Mouse (Mus musculus) forebrain, embryonic 14.5 days (tissue): ENCODE results near the gene Thoc5. TPM values are rescaled to one million over a fixed set of nuclear protein-coding genes. Genes with fewer than 3 reads are reported as not detected.

Source experiments
- ATAC-seq: fragments of 200-750 bp; cut with Nextera tagmentation; 2 replicates; pipeline ENCODE4 v1.8.0; 2017; ENCODE audit warnings: mild to moderate bottlenecking, moderate library complexity
- DNase-seq: peaks from one replicate; pipeline ENCODE4 v3.0.0-alpha.2; 2015; ENCODE audit warnings: low spot score
- H3K27ac ChIP-seq: fragments of 300-500 bp; sonication (generic); 2 replicates; pipeline ENCODE4 v1.5.1; 2014; ENCODE audit warnings: low read depth, mild to moderate bottlenecking, control low read depth, low read length, moderate library complexity
- H3K27me3 ChIP-seq: fragments of 300-500 bp; sonication (generic); replicated peaks from 2 replicates; pipeline ENCODE4 v1.6.1; 2014; ENCODE audit warnings: low read length, control low read depth, mixed read lengths; ENCODE audit not compliant: control insufficient read depth, insufficient read depth
- H3K36me3 ChIP-seq: fragments of 300-500 bp; sonication (generic); 2 replicates; pipeline ENCODE4 v1.6.1; 2014; ENCODE audit warnings: low read length, control low read depth; ENCODE audit not compliant: control insufficient read depth, insufficient read depth
- H3K4me1 ChIP-seq: fragments of 300-500 bp; sonication (generic); 2 replicates; pipeline ENCODE4 v1.6.1; 2014; ENCODE audit warnings: antibody characterized with exemption, low read length, control low read depth; ENCODE audit not compliant: control insufficient read depth, insufficient read depth
- H3K4me2 ChIP-seq: fragments of 300-500 bp; sonication (generic); 2 replicates; pipeline ENCODE4 v1.6.1; 2014; ENCODE audit warnings: mild to moderate bottlenecking, control low read depth, low read length
- H3K4me3 ChIP-seq: fragments of 300-500 bp; sonication (generic); 2 replicates; pipeline ENCODE4 v1.5.1; 2014; ENCODE audit warnings: low read depth, low read length, control low read depth
- H3K9ac ChIP-seq: fragments of 300-500 bp; sonication (generic); 2 replicates; pipeline ENCODE4 v1.6.1; 2014; ENCODE audit warnings: mild to moderate bottlenecking, low read length, control low read depth, moderate library complexity
- H3K9me3 ChIP-seq: fragments of 300-500 bp; sonication (generic); replicated peaks from 2 replicates; pipeline ENCODE4 v1.6.1; 2016; ENCODE audit warnings: low read length, control low read depth, mixed read lengths; ENCODE audit not compliant: control insufficient read depth
- WGBS: fragments of 180-500 bp; shearing (Covaris S2); extraction: QIAGEN DNeasy Blood & Tissue Kit; methylation state at CpG from one replicate; pipeline ENCODE4 v1.1.7; 2014; 5-methylcytosine and 5-hydroxymethylcytosine counted together
- polyA plus RNA-seq: library from polyadenylated mRNA; unstranded; fragments of >200 nt; fragmentation: Nextera tagmentation; extraction: Ambion mirVana; gene quantifications from 2 replicates; pipeline ENCODE4 v1.2.1, GENCODE M21; 2014

Gene Thoc5
- polyA plus RNA-seq, 1 experiment from 2014 or later, result 72.8 TPM

DNA sequence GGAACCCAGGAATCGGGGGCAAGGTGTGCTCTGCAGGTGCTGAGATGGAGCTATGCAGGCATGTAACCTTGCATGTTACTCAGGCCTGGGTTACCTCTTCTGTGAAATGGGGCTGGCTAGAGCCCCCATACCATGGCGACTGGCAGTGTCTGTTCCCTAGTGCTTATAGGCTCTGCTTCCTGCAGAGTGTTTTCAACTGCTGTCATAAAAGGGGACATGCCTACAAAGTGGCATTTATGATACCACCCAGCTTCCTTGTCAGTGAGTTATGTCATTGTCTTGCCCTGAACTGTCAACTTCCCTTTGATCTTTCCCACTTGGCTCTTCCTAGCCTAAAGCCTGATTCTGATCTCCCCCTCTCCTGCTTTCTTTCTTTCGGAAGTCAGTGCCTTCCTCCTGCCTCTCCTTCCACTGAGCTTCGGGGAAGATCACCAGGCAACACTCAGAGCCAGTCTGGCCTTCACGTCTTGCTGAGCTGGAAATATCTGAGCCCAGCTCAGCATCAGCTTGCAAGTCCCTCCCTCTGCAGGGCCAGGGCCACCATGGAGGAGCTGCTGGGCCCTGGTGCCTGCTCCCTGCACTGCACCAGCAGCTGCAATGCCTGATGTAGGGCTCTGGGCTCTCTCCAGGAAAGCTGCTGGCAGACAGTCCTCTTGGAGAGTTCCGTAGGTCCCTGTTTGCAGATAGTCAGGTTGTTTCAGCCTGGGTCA, 68.1 kb downstream of the Thoc5 start:
- H3K4me2 ChIP-seq, result no peak overlapping the region
- no peak overlapping the region for H3K9ac ChIP-seq
- H3K36me3 ChIP-seq, result no peaks in the 10 kb centered on the region
- H3K4me3 ChIP-seq, result no peak overlapping the region
- H3K27ac ChIP-seq, result no peak overlapping the region
- H3K9me3 ChIP-seq, result no peaks in the 10 kb centered on the region
- H3K27me3 ChIP-seq, result no peaks in the 10 kb centered on the region
- no peak for DNase-seq
- ATAC-seq, result no peak
- no peaks in the 10 kb centered on the region for H3K4me1 ChIP-seq
- WGBS, result 64% methylated on average over 6 of the region's 6 CpGs

DNA sequence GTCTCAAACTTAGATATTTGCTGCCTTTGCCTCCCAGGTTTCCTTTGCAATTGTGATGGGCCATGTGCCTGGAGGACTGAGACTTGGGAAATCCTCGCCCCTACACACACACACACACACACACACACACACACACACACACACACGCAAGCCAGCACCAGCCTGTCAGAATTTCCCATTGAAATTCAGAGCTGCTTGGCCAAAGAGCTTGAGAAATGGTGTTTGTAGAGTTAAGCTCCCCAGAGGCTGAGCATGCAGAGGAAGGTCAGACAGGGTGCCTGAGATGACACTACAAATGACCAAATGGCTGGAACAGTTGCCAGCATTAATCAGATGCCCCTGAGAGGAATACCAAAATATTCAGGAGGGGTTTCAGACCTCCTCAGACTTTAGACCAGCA, 71.2 kb downstream of the Thoc5 start:
- Histone ChIP-seq H3K4me1 (no peaks in the 10 kb centered on the region), H3K27ac (no peak overlapping the region), H3K36me3 (no peaks in the 10 kb centered on the region), H3K4me3 (no peak overlapping the region), H3K9me3 (no peaks in the 10 kb centered on the region), H3K9ac (no peak overlapping the region), H3K27me3 (no peaks in the 10 kb centered on the region), H3K4me2 (no peak overlapping the region)
- DNase-seq (no peak), ATAC-seq (no peak)
- WGBS, result 61% methylated on average over 2 of the region's 2 CpGs

DNA sequence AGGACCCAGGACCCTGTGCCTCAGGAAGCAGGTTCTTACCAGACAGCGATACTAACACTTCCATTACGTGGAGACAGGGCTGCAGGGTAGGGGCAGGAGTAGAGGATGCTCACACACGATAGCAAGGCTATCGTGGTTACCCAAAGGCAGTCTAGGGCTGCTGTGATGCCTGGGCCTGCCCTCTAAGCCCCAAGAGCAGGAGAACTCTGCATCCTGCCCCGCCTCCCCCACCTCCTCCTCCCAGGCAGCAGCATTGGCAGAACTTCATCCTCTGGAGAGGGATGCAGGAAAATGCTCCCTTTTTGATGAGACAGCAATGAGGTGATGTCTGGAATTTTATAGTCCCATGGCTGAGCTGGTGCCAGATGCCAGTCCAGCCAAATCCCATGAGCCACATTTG, 71.8 kb downstream of the Thoc5 start:
- Histone ChIP-seq H3K4me2 (no peak overlapping the region), H3K27me3 (no peaks in the 10 kb centered on the region), H3K36me3 (no peaks in the 10 kb centered on the region), H3K9me3 (no peaks in the 10 kb centered on the region), H3K4me1 (no peaks in the 10 kb centered on the region), H3K9ac (no peak overlapping the region), H3K27ac (no peak overlapping the region), H3K4me3 (no peak overlapping the region)
- ATAC-seq (no peak), DNase-seq (no peak)
- 67% methylated on average over 5 of the region's 5 CpGs for WGBS

- Histone ChIP-seq H3K4me2 (no peak overlapping the region), H3K27me3 (no peaks in the 10 kb centered on the region), H3K4me1 (no peaks in the 10 kb centered on the region), H3K36me3 (no peaks in the 10 kb centered on the region), H3K27ac (no peak overlapping the region), H3K9me3 (no peaks in the 10 kb centered on the region), H3K9ac (no peak overlapping the region), H3K4me3 (no peak overlapping the region)
- no peak for DNase-seq
- 66% methylated on average over 2 of the region's 2 CpGs for WGBS
- ATAC-seq, result no peak
These were observed 72.4 kb downstream of the Thoc5 start for GRCm38 (mm10) chr11:4967549-4967948.

- Histone ChIP-seq H3K4me1 (no peaks in the 10 kb centered on the region), H3K4me3 (no peak overlapping the region), H3K27me3 (no peaks in the 10 kb centered on the region), H3K9ac (no peak overlapping the region), H3K9me3 (no peaks in the 10 kb centered on the region), H3K27ac (no peak overlapping the region), H3K4me2 (no peak overlapping the region), H3K36me3 (no peaks in the 10 kb centered on the region)
- 76% methylated on average over 10 of the region's 10 CpGs for WGBS
- DNase-seq, result no peak
- ATAC-seq, result no peak
These were observed 73.3 kb downstream of the Thoc5 start for GRCm38 (mm10) chr11:4968376-4968775.

GRCm38 (mm10) chr11:4972967-4973870, 78.1 kb downstream of the Thoc5 start:
- Histone ChIP-seq H3K9ac (no peak overlapping the region), H3K4me1 (no peaks in the 10 kb centered on the region), H3K4me3 (no peak overlapping the region), H3K27me3 (no peaks in the 10 kb centered on the region), H3K9me3 (no peaks in the 10 kb centered on the region), H3K36me3 (no peaks in the 10 kb centered on the region), H3K4me2 (no peak overlapping the region), H3K27ac (no peak overlapping the region)
- 63% methylated on average over 13 of the region's 13 CpGs for WGBS
- peak; percentile 82 for DNase-seq
- ATAC-seq, result no peak

DNA sequence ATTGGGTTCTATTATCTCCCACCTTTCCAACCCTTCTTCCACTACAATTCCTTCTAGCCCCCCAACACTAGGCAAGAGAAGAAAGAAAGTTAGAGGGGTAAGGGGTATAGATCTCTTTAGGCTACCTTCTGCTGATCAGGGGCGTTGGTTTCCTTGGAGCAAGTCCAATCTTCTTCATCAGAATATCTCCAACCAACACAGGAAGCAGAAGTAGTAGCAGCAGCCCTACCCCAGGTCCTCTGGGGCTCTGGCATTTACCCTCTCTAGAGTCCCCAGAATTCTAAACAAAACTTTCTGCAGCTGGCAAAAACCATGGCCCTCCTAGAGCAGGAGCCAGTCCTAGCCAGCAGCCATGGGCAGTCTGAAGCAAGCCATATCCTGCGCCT, 78.7 kb downstream of the Thoc5 start:
- ATAC-seq (no peak), DNase-seq (no peak)
- H3K27me3 ChIP-seq, result no peaks in the 10 kb centered on the region
- 84% methylated on average over 2 of the region's 2 CpGs for WGBS
- H3K9ac ChIP-seq, result no peak overlapping the region
- no peaks in the 10 kb centered on the region for H3K4me1 ChIP-seq
- no peaks in the 10 kb centered on the region for H3K36me3 ChIP-seq
- H3K27ac ChIP-seq, result no peak overlapping the region
- H3K9me3 ChIP-seq, result no peaks in the 10 kb centered on the region
- H3K4me2 ChIP-seq, result no peak overlapping the region
- H3K4me3 ChIP-seq, result no peak overlapping the region

DNA sequence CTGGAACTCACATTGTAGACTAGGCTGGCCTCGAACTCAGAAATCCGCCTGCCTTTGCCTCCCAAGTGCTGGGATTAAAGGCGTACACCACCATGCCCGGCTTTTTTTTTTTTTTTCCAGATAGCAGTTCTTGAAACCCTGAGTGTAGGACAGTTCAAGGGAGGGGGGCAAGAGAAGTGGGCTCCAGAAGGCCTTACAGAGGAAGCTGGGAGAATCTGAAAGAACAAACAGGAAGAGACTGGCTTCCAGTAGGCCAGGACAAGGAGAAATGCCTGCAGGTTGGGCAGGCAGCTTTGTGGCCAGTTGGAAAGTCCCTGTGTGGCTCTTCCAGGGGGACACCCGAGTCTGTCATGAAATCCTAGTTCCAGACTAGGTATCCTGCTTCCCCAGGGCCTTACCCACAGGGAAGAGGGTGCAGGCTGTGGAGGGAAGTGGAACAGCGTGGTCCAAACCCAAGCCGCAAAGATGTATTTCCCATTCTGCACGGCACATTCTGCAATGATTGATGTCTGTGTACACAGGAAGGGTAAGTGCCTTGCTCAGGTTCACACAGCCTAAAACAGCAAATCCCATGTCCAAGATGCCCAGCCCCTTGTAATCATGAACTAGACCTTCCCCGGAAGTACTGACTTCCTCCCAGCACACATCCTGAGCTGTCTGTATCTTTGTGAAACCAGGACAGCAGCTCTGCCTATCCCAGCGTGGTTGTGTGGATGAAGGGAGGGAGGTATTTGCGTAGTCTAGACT, 79.4 kb downstream of the Thoc5 start:
- Histone ChIP-seq H3K4me3 (no peak overlapping the region), H3K36me3 (no peaks in the 10 kb centered on the region), H3K4me2 (no peak overlapping the region), H3K27me3 (no peaks in the 10 kb centered on the region), H3K9ac (no peak overlapping the region), H3K9me3 (no peaks in the 10 kb centered on the region), H3K4me1 (no peaks in the 10 kb centered on the region), H3K27ac (no peak overlapping the region)
- DNase-seq, result no peak
- no peak for ATAC-seq
- 83% methylated on average over 11 of the region's 11 CpGs for WGBS
